Mouse (Mus musculus): Measurements from ENCODE around the gene Olfr1143. TPM values are rescaled to one million over a fixed set of nuclear protein-coding genes. Genes with fewer than 3 reads are reported as not detected.

Olfr1143 gene
- not detected for total RNA-seq (2021)

GRCm38 (mm10) chr2:87800292-87800691, at the start of gene Olfr1143:
TSS of gene Olfr1143 (plus strand) at chr2:87800592.
- DNase-seq, result no peak
- intact Hi-C loops (cut with DNase I), result no loop called here

DNA sequence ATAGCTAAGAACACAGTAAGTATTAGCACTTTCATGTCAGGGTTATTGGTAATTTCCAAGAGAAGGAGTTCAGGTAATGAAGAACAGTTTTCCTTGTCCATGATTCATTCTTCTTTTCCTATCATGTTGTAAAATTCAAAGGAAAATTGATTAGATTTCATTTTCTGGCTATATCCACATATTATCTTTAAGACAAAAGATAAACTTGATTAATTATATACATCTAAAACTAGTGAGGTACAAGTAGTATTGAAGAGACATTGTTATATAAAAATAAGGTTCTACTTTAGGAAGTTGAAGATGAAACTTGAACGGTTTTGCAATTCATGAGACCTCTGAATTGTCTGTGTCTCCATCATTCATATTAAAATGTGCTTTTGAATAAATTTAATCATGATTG, 46.5 kb upstream of the Olfr1143 start, which contains the start of gene Olfr1141:
Gene Olfr1141 (minus strand): TSS at position 101 of the 400 bp plus-strand sequence.
- DNase-seq, result no peak
- intact Hi-C loops (cut with DNase I), result no loop called here

GRCm38 (mm10) chr2:87776143-87776542, 24.2 kb upstream of the Olfr1143 start:
- intact Hi-C loops (cut with DNase I), result no loop called here
- no peak for DNase-seq

DNA sequence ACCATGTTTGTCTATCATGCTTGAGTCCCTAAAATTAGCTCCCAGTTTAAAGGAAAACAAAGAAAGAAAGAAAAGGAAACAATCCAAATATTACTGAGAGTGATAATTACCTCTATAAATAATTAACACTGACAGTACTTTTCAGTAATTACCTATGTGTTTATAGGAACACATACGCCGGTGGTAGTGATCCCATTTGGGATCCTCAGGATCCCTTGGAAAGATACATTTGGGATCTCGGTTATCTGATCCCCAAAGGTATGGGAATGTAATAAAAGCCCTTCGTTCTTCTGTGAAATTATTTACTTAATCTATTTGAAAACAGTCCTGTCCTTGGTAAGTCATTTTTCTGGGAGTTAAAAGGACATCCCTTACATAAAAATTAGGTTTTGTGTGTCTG, 21.2 kb upstream of the Olfr1143 start, which contains the start of gene Olfr152:
Gene Olfr152 (plus strand): TSS at position 301 of the 400 bp plus-strand sequence.
- intact Hi-C loops (cut with DNase I), result no loop called here

DNA sequence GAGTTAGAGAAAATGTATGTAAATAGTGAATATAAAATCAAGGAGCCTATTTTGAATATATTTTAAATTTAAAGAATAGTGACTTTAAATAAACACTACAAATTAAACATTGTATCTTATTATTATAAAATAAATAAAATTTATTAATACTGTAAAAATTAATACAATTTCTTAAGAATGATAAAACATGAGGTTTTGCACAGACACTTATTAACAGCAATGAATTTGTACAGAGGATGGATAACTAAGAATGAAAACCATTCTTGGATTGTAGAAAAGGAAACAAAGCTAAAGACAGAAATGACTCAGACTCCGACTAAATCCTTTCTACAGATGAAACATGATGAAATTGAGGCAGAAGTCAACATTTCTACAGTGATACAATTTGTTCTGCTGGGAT, 9.1 kb downstream of the Olfr1143 start, which contains the start of gene Olfr1145:
Gene Olfr1145 (plus strand): TSS at position 301 of the 400 bp plus-strand sequence.
- DNase-seq, result no peak
- intact Hi-C loops (cut with DNase I), result no loop called here

More for the DNA sequence above, 21.2 kb upstream of the Olfr1143 start, which contains the start of gene Olfr152:
- no peak for DNase-seq

- intact Hi-C loops (cut with DNase I), result no loop called here
- no peak for DNase-seq
Observed at GRCm38 (mm10) chr2:87830233-87830632, 29.8 kb downstream of the Olfr1143 start, which contains the start of gene Olfr1148. TSS of gene Olfr1148 (plus strand) at chr2:87830533.

GRCm38 (mm10) chr2:87843693-87844092, 43.3 kb downstream of the Olfr1143 start, which contains the start of gene Olfr1150-ps1:
TSS of gene Olfr1150-ps1 (plus strand) at chr2:87843993.
- DNase-seq, result no peak
- intact Hi-C loops (cut with DNase I), result no loop called here

Other genes starting within 250 kb of the Olfr1143 start
- gene Olfr1129, start 226.7 kb upstream of the Olfr1143 start, total RNA-seq (2021), result not detected
- not detected for gene Olfr1130, start 194.4 kb upstream of the Olfr1143 start, total RNA-seq (2021)
- gene Olfr1131, start 173.5 kb upstream of the Olfr1143 start, total RNA-seq (2021), result not detected
- not detected for gene Olfr1132, start 163.1 kb upstream of the Olfr1143 start, total RNA-seq (2021)
- gene Olfr1133, start 153.2 kb upstream of the Olfr1143 start, total RNA-seq (2021), result not detected
- not detected for gene Olfr1134, start 142.1 kb upstream of the Olfr1143 start, total RNA-seq (2021)
- gene Olfr1135, start 126.9 kb upstream of the Olfr1143 start, total RNA-seq (2021), result not detected
- not detected for gene Olfr1136, start 106.6 kb upstream of the Olfr1143 start, total RNA-seq (2021)
- not detected for gene Olfr1137, start 87.4 kb upstream of the Olfr1143 start, total RNA-seq (2021)
- not detected for gene Olfr1138, start 60.6 kb upstream of the Olfr1143 start, total RNA-seq (2021)
- gene Olfr1140, start 56.8 kb upstream of the Olfr1143 start, total RNA-seq (2021), result not detected
- not detected for gene Olfr1141, start 46.6 kb upstream of the Olfr1143 start, total RNA-seq (2021)
- gene Olfr152, start 21.1 kb upstream of the Olfr1143 start, total RNA-seq (2021), result not detected
- not detected for gene Olfr1145, start 9.2 kb downstream of the Olfr1143 start, total RNA-seq (2021)
- not detected for gene Olfr1148, start 29.9 kb downstream of the Olfr1143 start, total RNA-seq (2021)
- not detected for gene Olfr1150-ps1, start 43.4 kb downstream of the Olfr1143 start, total RNA-seq (2021)
- not detected for gene Olfr1151, start 55.3 kb downstream of the Olfr1143 start, total RNA-seq (2021)
- not detected for gene Olfr1152, start 65.9 kb downstream of the Olfr1143 start, total RNA-seq (2021)
- not detected for gene Olfr1153, start 94.4 kb downstream of the Olfr1143 start, total RNA-seq (2021)
- not detected for gene Olfr1154, start 104.6 kb downstream of the Olfr1143 start, total RNA-seq (2021)
- not detected for gene Olfr1155, start 144.5 kb downstream of the Olfr1143 start, total RNA-seq (2021)
- not detected for gene Olfr1156, start 152.5 kb downstream of the Olfr1143 start, total RNA-seq (2021)
- not detected for gene Olfr1157, start 167.7 kb downstream of the Olfr1143 start, total RNA-seq (2021)
- not detected for gene Olfr74, start 174.1 kb downstream of the Olfr1143 start, total RNA-seq (2021)
- gene Olfr1158, start 189.5 kb downstream of the Olfr1143 start, total RNA-seq (2021), result not detected
- not detected for gene Olfr1160, start 207.7 kb downstream of the Olfr1143 start, total RNA-seq (2021)
- not detected for gene Olfr1161, start 222.2 kb downstream of the Olfr1143 start, total RNA-seq (2021)
- gene Olfr73, start 237.1 kb downstream of the Olfr1143 start, total RNA-seq (2021), result not detected